Mouse (Mus musculus) forebrain, embryonic 13.5 days (tissue): ENCODE measurements around the gene Caskin1. TPM values are rescaled to one million over a fixed set of nuclear protein-coding genes. Genes with fewer than 3 reads are reported as not detected.
"Not testable (repeated sequence)": the region's sequence is repeated elsewhere in the genome, so short reads cannot be mapped to it uniquely, and the experiment has no call there.

Experiments
- ATAC-seq: fragments of 200-750 bp; cut with Nextera tagmentation; 2 replicates; pipeline ENCODE4 v1.8.0; 2017
- H3K27ac ChIP-seq: fragments of 300-500 bp; sonication (generic); 2 replicates; pipeline ENCODE4 v1.5.1; 2015; ENCODE audit warnings: inconsistent platforms, mild to moderate bottlenecking, moderate library complexity
- H3K27me3 ChIP-seq: fragments of 300-500 bp; sonication (generic); 2 replicates; pipeline ENCODE4 v1.6.1; 2015; ENCODE audit warnings: mild to moderate bottlenecking, inconsistent platforms
- H3K36me3 ChIP-seq: fragments of 300-500 bp; sonication (generic); 2 replicates; pipeline ENCODE4 v1.6.1; 2015; ENCODE audit warnings: mild to moderate bottlenecking, inconsistent platforms; ENCODE audit not compliant: poor library complexity, severe bottlenecking
- H3K4me1 ChIP-seq: fragments of 300-500 bp; sonication (generic); 2 replicates; pipeline ENCODE4 v1.6.1; 2015; ENCODE audit warnings: inconsistent platforms
- H3K4me2 ChIP-seq: fragments of 300-500 bp; sonication (generic); 2 replicates; pipeline ENCODE4 v1.6.1; 2015; ENCODE audit warnings: inconsistent platforms, mild to moderate bottlenecking, moderate library complexity
- H3K4me3 ChIP-seq: fragments of 300-500 bp; sonication (generic); 2 replicates; pipeline ENCODE4 v1.5.1; 2015; ENCODE audit warnings: mild to moderate bottlenecking, inconsistent platforms
- H3K9ac ChIP-seq: fragments of 300-500 bp; sonication (generic); 2 replicates; pipeline ENCODE4 v1.6.1; 2015; ENCODE audit warnings: mild to moderate bottlenecking, inconsistent platforms
- H3K9me3 ChIP-seq: fragments of 300-500 bp; sonication (generic); replicated peaks from 2 replicates; pipeline ENCODE4 v1.6.1; 2016; ENCODE audit warnings: inconsistent platforms
- WGBS: fragments of 180-500 bp; shearing (Covaris S2); methylation state at CpG from one replicate; pipeline ENCODE4 v1.1.7; 2015; 5-methylcytosine and 5-hydroxymethylcytosine counted together
- polyA plus RNA-seq: library from polyadenylated mRNA; unstranded; fragments of >200 nt; fragmentation: Nextera tagmentation; extraction: Ambion mirVana; gene quantifications from 2 replicates; pipeline ENCODE4 v1.2.1, GENCODE M21; 2015

Gene Caskin1
- polyA plus RNA-seq, 1 experiment from 2014 or later: 15.0 TPM

DNA sequence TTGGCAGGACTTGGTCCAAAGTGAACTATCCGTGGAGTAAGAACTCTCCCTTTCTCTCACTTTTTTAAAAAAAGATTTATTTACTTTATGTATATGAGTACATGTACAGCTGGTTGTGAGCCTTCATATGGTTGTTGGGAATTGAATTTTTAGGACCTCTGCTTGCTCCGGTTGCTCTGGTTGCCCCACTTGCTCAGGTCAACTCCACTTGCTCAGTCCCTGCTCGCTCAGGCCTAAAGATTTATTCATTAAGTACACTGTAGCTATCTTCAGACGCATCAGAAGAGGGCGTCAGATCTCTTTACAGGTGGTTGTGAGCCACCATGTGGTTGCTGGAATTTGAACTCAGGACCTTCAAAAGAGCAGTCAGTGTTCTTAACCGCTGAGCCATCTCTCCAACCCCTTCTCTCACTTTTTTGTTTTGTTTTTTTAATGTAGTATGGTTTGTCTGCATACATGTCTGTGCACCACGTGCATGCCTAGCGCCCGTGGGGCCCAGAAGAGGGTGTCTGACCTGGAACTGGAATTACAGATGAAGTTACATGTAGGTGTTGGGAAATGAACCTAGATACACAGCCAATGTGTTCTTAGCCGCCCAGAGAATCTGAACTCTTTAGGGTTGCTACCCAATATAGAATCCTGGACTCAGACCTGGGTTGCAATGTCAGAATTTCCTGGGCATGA, 32.7 kb upstream of the Caskin1 start:
- Histone ChIP-seq H3K4me3 (peak overlapping the region; percentile 82; the same call in 1 of the 2 replicates), H3K4me2 (peak overlapping the region; percentile 85), H3K36me3 (peaks cover 11% of the 10 kb centered on the region), H3K4me1 (peaks cover 23% of the 10 kb centered on the region)
- H3K9ac ChIP-seq, H3K9me3 ChIP-seq, H3K27me3 ChIP-seq, ATAC-seq, H3K27ac ChIP-seq: not testable (repeated sequence)
- WGBS: 51% methylated on average over 10 of the region's 10 CpGs

DNA sequence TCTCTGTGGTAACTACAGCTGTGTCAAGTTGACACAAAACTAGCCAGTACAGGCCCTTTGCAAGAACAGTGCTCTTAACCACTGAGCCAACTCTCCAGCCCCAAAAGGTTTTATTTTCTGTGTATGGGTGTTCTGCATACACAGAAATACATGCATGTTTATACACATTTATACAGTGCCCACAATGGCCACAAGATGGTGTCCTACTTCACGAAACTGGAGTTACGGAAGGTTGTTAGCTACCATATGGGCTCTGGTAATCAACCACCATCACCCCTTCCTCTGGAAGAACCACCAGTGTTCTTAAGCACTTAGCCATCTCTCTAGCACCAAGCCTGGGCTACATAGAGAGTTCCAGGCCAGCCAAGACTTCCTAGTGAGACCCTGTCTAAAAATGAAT, 26.8 kb upstream of the Caskin1 start:
- Histone ChIP-seq H3K9ac (no peak overlapping the region), H3K9me3 (no peaks in the 10 kb centered on the region), H3K36me3 (no peaks in the 10 kb centered on the region), H3K4me3 (no peak overlapping the region), H3K27me3 (no peaks in the 10 kb centered on the region), H3K27ac (no peak overlapping the region), H3K4me2 (no peak overlapping the region), H3K4me1 (no peaks in the 10 kb centered on the region)
- WGBS: 69% methylated on average over 2 of the region's 2 CpGs
- ATAC-seq: no peak

DNA sequence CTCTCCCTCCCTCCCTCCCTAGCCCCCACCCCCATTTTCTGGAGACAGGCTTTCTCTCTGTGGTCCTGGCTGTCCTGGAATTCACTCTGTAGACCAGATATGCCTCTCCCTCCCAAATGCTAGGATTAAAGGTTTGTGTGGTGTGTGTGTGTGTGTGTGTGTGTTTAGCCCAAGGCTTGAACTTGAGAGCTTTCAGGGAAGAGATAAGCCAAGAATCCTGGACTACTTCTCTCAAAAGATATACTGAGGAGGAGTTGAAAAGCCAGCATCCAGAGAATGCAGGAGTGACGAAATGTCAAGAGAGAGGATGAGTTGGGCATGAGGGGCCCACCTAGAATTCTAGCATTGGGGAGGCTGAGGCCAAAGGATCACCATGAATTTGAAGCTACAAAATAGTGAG, 25.5 kb upstream of the Caskin1 start:
- H3K4me1 ChIP-seq: no peaks in the 10 kb centered on the region
- H3K4me2 ChIP-seq: no peak overlapping the region
- no peaks in the 10 kb centered on the region for H3K9me3 ChIP-seq
- no peak overlapping the region for H3K4me3 ChIP-seq
- no peaks in the 10 kb centered on the region for H3K27me3 ChIP-seq
- ATAC-seq: no peak
- WGBS: 86% methylated on average over 1 of the region's 1 CpGs
- H3K36me3 ChIP-seq: no peaks in the 10 kb centered on the region
- H3K27ac ChIP-seq: no peak overlapping the region
- H3K9ac ChIP-seq: no peak overlapping the region

DNA sequence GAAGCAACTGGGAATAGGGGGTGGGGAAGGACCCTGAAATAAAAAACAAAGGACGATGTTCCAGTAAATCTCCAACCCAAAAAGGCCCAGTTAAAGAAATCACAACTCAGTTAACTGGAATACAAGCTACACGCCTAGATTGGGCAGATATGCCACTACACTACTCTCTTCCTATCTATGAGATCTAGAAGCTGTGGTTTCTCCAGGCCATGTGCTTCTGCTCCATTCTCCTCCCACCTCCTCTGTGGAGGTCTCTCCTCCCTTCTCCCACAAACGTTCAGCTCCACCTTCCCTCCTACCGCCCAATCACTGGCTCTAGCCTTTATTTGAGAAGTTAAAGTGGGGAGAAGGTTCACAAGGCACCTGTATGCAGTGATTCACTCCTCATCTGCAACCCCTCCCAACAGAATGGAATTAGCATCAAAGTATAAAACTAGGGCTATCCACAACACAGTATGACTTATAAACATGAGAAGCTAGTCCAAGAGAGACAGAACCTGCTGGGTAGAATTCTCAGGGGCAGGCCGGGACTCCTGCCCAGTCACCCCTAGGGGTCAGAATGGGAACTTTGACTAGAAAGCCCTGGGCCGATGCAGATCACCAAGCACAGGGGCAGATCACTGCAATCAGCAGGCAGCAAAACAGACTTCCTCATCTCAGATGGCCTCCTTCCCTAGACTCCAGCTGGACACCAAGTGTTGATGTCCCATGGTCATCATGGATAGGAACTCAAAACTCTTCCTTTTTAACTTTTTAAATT, 24.8 kb upstream of the Caskin1 start:
- Histone ChIP-seq H3K9ac (no peak overlapping the region), H3K9me3 (no peaks in the 10 kb centered on the region), H3K27ac (no peak overlapping the region), H3K4me2 (no peak overlapping the region), H3K36me3 (no peaks in the 10 kb centered on the region), H3K4me3 (no peak overlapping the region), H3K4me1 (no peaks in the 10 kb centered on the region), H3K27me3 (no peaks in the 10 kb centered on the region)
- WGBS: 63% methylated on average over 6 of the region's 6 CpGs
- ATAC-seq: no peak

DNA sequence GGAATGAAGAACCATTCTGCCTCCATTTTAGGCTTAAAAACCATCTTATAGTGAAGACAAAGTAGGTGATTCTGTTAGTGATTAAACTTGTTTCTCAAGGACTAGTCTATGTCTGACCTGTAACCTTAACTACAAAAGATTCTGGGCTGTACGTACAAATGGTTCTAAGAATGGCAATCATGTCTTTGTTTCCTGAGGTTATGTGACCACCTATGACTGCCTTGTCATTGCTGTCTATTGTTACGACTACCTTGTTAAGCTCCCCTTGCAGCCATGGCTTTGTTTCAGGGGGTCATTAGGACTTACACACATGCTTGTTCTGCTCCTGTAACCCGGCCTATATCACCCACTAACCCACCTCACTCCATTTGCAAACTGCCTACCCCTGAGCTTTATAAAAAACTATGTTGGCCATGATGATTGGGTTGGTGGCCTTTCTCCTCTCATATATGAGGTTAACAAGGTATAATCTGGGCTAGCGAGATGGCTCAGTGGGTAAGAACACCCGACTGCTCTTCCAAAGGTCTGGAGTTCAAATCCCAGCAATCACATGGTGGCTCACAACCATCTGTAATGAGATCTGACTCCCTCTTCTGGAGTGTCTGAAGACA, 19.7 kb upstream of the Caskin1 start:
- Histone ChIP-seq H3K27ac (no peak overlapping the region), H3K9me3 (no peaks in the 10 kb centered on the region), H3K9ac (no peak overlapping the region), H3K4me2 (no peak overlapping the region), H3K27me3 (no peaks in the 10 kb centered on the region), H3K36me3 (peaks cover 15% of the 10 kb centered on the region), H3K4me3 (no peak overlapping the region), H3K4me1 (peaks cover 26% of the 10 kb centered on the region)
- WGBS: 87% methylated on average over 5 of the region's 5 CpGs
- ATAC-seq: no peak

DNA sequence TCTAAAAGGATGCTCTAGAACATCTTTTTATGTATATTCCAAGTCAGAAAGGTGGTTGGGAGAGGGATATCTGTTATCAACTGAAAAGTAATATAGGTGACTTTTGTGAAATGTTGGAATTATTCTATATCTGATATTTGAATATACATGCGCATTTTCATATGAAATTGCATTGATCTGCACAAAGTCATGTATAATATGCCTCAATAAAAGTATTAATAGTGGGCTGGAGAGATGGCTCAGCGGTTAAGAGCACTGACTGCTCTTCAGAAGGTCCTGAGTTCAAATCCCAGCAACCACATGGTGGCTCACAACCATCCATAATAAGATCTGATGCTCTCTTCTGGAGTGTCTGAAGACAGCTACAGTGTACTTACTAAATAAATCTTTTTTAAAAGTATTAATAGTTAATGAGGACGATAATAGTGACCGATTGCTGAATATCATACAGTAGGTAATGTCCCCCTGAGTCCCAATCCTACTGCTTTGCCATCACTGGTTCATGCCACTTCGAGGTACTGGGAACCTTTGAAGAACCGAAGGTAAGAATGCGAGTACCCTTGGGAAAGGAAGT, 19.0 kb upstream of the Caskin1 start:
- no peak for ATAC-seq
- peak overlapping the region; percentile 64 for H3K9ac ChIP-seq
- H3K9me3 ChIP-seq: no peaks in the 10 kb centered on the region
- 19% methylated on average over 7 of the region's 7 CpGs for WGBS
- peaks cover 26% of the 10 kb centered on the region for H3K4me1 ChIP-seq
- H3K4me2 ChIP-seq: peak overlapping the region; percentile 99
- peak overlapping the region; percentile 85 for H3K27ac ChIP-seq
- peak overlapping the region; percentile 91 for H3K4me3 ChIP-seq
- H3K27me3 ChIP-seq: no peaks in the 10 kb centered on the region
- H3K36me3 ChIP-seq: peaks cover 22% of the 10 kb centered on the region

DNA sequence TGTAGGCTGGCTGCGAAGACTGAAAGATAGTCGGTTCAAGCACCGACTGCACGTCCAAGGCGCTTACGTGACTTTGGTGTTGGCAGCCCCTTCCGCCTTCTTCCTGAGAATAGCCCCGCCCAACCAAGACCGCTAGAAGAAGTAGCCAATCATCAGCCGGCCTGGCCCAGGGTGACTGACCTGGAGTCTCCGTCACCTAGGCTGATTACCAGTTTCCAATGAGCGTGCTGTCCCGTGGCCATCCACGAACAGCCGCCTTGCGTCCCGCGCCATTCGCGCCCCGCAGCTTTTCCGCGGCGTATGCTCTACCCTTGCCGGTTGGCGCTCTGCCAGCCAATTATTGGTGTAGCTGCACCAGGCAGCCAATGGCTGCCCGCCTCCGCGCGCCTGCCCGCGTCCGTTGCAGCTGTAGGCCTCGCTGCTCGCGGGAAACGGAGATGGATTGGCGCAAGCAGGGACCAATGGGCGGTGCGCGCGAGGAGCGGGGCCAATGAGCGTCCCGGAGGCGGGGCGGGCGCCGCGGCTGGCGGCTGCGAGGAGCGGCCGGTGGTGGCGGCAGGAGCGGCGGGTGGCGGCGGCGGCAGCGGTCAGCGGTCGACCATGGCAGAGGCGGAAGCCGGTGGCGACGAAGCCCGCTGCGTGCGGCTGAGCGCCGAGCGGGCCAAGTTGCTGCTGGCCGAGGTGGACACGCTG, 18.3 kb upstream of the Caskin1 start, which contains the start of the genes E4f1 and Pgp:
E4f1 (minus strand) TSS at position 404 of the 693 bp plus-strand sequence.
Pgp (plus strand) TSS at position 483 of the 693 bp plus-strand sequence.
- Histone ChIP-seq H3K4me1 (peaks cover 26% of the 10 kb centered on the region), H3K27me3 (no peaks in the 10 kb centered on the region), H3K9ac (peak within 1 kb of the TSS; percentile 95), H3K9me3 (no peaks in the 10 kb centered on the region), H3K4me2 (peak within 1 kb of the TSS; percentile 99), H3K27ac (peak within 1 kb of the TSS; percentile 85), H3K36me3 (peaks cover 28% of the 10 kb centered on the region), H3K4me3 (peak within 1 kb of the TSS; percentile 91)
- WGBS: under 1% methylated on average over 75 of the region's 75 CpGs
- ATAC-seq: peak; percentile 99

DNA sequence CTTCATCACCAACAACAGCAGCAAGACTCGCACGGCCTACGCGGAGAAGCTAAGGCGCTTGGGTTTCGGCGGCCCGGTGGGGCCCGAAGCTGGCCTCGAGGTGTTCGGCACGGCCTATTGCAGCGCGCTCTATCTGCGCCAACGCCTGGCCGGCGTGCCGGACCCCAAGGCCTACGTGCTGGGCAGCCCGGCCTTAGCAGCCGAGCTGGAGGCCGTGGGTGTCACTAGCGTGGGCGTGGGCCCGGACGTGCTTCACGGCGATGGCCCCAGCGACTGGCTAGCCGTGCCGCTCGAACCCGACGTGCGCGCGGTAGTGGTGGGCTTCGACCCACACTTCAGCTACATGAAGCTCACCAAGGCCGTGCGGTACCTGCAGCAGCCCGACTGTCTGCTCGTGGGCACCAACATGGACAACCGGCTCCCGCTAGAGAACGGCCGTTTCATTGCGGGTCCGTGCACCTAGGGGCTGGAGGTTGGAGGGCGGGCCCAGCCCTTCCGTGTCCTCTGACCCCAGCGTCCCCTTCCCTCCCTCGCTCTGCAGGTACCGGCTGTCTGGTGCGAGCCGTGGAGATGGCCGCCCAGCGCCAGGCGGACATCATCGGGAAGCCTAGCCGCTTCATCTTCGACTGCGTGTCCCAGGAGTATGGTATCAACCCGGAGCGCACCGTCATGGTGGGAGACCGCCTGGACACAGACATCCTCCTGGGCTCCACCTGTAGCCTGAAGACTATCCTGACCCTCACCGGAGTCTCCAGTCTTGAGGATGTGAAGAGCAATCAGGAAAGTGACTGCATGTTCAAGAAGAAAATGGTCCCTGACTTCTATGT, 17.5 kb upstream of the Caskin1 start:
- H3K9ac ChIP-seq: peak overlapping the region; percentile 95
- no peaks in the 10 kb centered on the region for H3K27me3 ChIP-seq
- peaks cover 37% of the 10 kb centered on the region for H3K36me3 ChIP-seq
- WGBS: 1% methylated on average over 68 of the region's 68 CpGs
- H3K4me2 ChIP-seq: peak overlapping the region; percentile 99
- peaks cover 26% of the 10 kb centered on the region for H3K4me1 ChIP-seq
- peak overlapping the region; percentile 85 for H3K27ac ChIP-seq
- ATAC-seq: peak; percentile 12; the same call in 1 of the 2 replicates
- H3K4me3 ChIP-seq: peak overlapping the region; percentile 91
- H3K9me3 ChIP-seq: no peaks in the 10 kb centered on the region

DNA sequence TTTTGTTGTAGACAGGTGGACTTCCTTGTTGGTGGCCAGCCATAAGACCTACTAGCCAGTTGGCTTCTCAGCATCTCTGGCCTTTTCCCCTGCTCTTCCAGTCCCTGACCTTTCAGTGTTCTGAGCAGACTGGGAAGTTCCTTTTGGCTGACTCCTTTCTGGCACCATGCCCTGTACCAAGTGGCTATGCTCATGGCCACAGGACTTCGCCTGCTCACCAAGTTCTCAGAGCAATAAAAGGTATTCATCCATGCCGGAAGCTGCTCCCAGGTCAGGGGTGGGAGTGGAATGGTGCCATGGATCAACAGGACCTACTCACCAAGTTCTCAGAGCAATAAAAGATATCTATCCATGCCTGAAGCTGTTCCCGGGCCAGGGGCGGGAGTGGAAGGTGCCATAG, 15.9 kb upstream of the Caskin1 start:
- no peaks in the 10 kb centered on the region for H3K27me3 ChIP-seq
- H3K9me3 ChIP-seq: no peaks in the 10 kb centered on the region
- WGBS: 83% methylated on average over 4 of the region's 4 CpGs
- H3K36me3 ChIP-seq: peaks cover 53% of the 10 kb centered on the region
- ATAC-seq: no peak
- H3K9ac ChIP-seq: peak overlapping the region; percentile 95; the same call in 1 of the 2 replicates
- peak overlapping the region; percentile 91; the same call in 1 of the 2 replicates for H3K4me3 ChIP-seq
- peak overlapping the region; percentile 99 for H3K4me2 ChIP-seq
- H3K27ac ChIP-seq: no peak overlapping the region
- peaks cover 28% of the 10 kb centered on the region for H3K4me1 ChIP-seq

DNA sequence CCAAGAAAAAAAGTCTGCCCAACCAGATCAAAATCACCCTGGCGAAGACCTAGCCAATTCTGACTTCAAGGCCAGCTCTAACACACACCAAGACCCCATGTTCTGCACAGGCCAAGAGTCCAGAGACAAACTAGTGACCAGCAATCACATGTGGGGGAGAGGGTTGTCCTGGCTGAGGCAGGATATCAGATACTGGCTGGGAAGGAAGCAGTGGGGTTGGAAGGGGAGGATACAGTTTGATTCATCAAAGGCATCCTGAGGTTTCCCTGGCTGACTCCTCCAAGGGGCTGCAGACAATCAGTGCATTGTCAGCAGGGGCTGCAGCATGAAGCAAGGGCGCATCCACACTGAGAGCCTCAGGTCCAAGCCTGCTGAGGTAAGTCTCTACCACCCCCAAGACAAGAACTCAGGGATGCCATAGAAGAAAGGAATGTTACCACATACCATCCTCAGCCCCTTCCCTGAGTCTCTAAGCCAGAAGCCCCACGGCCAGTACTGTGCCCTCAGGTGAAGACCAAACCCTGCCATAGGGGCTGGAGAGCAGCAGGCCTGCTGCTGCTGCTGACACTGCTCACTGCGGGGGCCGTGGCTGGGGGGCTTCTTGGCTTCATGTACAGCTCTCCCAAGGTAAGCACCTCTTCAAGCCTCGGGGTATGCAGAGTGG, 14.7 kb upstream of the Caskin1 start, which contains the start of gene Bricd5:
Bricd5 (plus strand) TSS at position 273 of the 664 bp plus-strand sequence.
- H3K36me3 ChIP-seq: peaks cover 56% of the 10 kb centered on the region
- H3K4me2 ChIP-seq: peak within 1 kb of the TSS; percentile 99
- ATAC-seq: no peak
- 82% methylated on average over 6 of the region's 6 CpGs for WGBS
- H3K9me3 ChIP-seq: no peaks in the 10 kb centered on the region
- H3K9ac ChIP-seq: peak within 1 kb of the TSS; percentile 12; the same call in 1 of the 2 replicates
- H3K4me1 ChIP-seq: peaks cover 38% of the 10 kb centered on the region
- H3K27me3 ChIP-seq: no peaks in the 10 kb centered on the region
- no peak within 1 kb of the TSS; the same call in 1 of the 2 replicates for H3K27ac ChIP-seq
- H3K4me3 ChIP-seq: no peak within 1 kb of the TSS
